Comparison of ENCODE assay signal across 7 mouse cellular contexts in genomic region chr9:53247953-53248397, GRCm38 (mm10). TPM values are rescaled to one million over a fixed set of nuclear protein-coding genes. Genes with fewer than 3 reads are reported as not detected.
DNase-seq lines count a peak whose midpoint lies in the region; ATAC-seq lines count a peak whose summit lies in the region.

Gene Ddx10, minus strand, starts transcription at chr9:53248053.

- WGBS in intestine, embryonic 16.5 days, result under 1% methylated on average over 35 of the region's 35 CpGs
- under 1% methylated on average over 35 of the region's 35 CpGs for WGBS in midbrain, embryonic 11.5 days

- H3K4me3 ChIP-seq in intestine, embryonic 16.5 days (ENCODE audit: low read length), result peak within 1 kb of the TSS; percentile 94
- peak within 1 kb of the TSS; percentile 86 for H3K4me3 ChIP-seq in midbrain, embryonic 11.5 days (ENCODE audit: low read depth, low read length)

- peaks cover 8% of the 10 kb centered on the region for H3K4me1 ChIP-seq in intestine, embryonic 16.5 days (ENCODE audit: control insufficient read depth, insufficient read depth, low read length)
- H3K4me1 ChIP-seq in midbrain, embryonic 11.5 days (ENCODE audit: control insufficient read depth, insufficient read depth, low read length), result peaks cover 7% of the 10 kb centered on the region; the same call in 1 of the 2 replicates

- peak within 1 kb of the TSS; percentile 87 for H3K4me2 ChIP-seq in intestine, embryonic 16.5 days (ENCODE audit: low read depth, low read length)
- H3K4me2 ChIP-seq in midbrain, embryonic 11.5 days, result peak within 1 kb of the TSS; percentile 92

- ATAC-seq in intestine, embryonic 16.5 days, result peak; percentile 99
- peak; percentile 100 for ATAC-seq in midbrain, embryonic 11.5 days (ENCODE audit: low FRiP score)

- H3K9me3 ChIP-seq in intestine, embryonic 16.5 days (ENCODE audit: control insufficient read depth, low read length), result no peaks in the 10 kb centered on the region
- no peaks in the 10 kb centered on the region for H3K9me3 ChIP-seq in midbrain, embryonic 11.5 days (ENCODE audit: control insufficient read depth, low read length)

- no peak within 1 kb of the TSS for H3K27ac ChIP-seq in intestine, embryonic 16.5 days (ENCODE audit: low read length)
- no peak within 1 kb of the TSS for H3K27ac ChIP-seq in midbrain, embryonic 11.5 days (ENCODE audit: low read depth, low read length)

- no peaks in the 10 kb centered on the region for H3K27me3 ChIP-seq in intestine, embryonic 16.5 days (replicated peaks; ENCODE audit: control insufficient read depth, insufficient read depth, low read length)
- H3K27me3 ChIP-seq in midbrain, embryonic 11.5 days (ENCODE audit: control insufficient read depth, insufficient read depth, low read length), result no peaks in the 10 kb centered on the region

- peak within 1 kb of the TSS; percentile 82 for H3K9ac ChIP-seq in intestine, embryonic 16.5 days (ENCODE audit: low read depth, low read length)
- peak within 1 kb of the TSS; percentile 72 for H3K9ac ChIP-seq in midbrain, embryonic 11.5 days (ENCODE audit: low read length)

- peak; percentile 98 for DNase-seq in adrenal gland, adult 8-10 months
- peak; percentile 94 for DNase-seq in embryo, embryonic 9.5 days (ENCODE audit: extremely low spot score)
- DNase-seq in gastrocnemius, postnatal 4 days (ENCODE audit: low spot score in 2 of 2), result peak; percentile 93 to 95
- peak; percentile 99 for DNase-seq in left cerebral cortex, postnatal 36 days (ENCODE audit: low spot score in 2 of 2)
- peak; percentile 99 for DNase-seq in midbrain, embryonic 11.5 days (ENCODE audit: low spot score, missing footprints)
- peak; percentile 97 for DNase-seq in skeletal muscle tissue, adult 2 months (ENCODE audit: low read depth, low spot score)

- H3K36me3 ChIP-seq in intestine, embryonic 16.5 days (ENCODE audit: control insufficient read depth, insufficient read depth, low read length), result no peaks in the 10 kb centered on the region
- H3K36me3 ChIP-seq in midbrain, embryonic 11.5 days (ENCODE audit: control insufficient read depth, insufficient read depth, low read length), result no peaks in the 10 kb centered on the region

- intact Hi-C loops in left cerebral cortex, postnatal 36 days (cut with DNase I), result loop anchor here (5.0 kb wide), 2 partner anchors 289 to 419 kb away; partner anchors contain the start of genes Atm and Npat

RNA-seq across cellular contexts. Expression of gene Ddx10, which starts in this region (rescaled TPM):
- total RNA-seq in adrenal gland, adult 8-10 months (2022), result 10 to 100 TPM; 18.0 to 20.8 (median 18.6) TPM
- 10 to 100 TPM; 14.0 to 17.0 TPM for total RNA-seq in gastrocnemius, postnatal 4 days (2021)
- polyA plus RNA-seq in intestine, embryonic 16.5 days (2015; fragmentation: Nextera tagmentation; extraction: Ambion mirVana), result 23.2 and 24.2 TPM in 2 replicates
- 10 to 100 TPM; 20.1 to 21.5 TPM for total RNA-seq in left cerebral cortex, postnatal 36 days (2021)
- 30.7 and 38.2 TPM in 2 replicates for polyA plus RNA-seq in midbrain, embryonic 11.5 days (2014; fragmentation: Nextera tagmentation; extraction: Ambion mirVana)
